Mouse (Mus musculus) hindbrain, embryonic 13.5 days (tissue): ENCODE data around the gene Gins1. TPM values are rescaled to one million over a fixed set of nuclear protein-coding genes. Genes with fewer than 3 reads are reported as not detected.
"Not testable (repeated sequence)": the region's sequence is repeated elsewhere in the genome, so short reads cannot be mapped to it uniquely, and the experiment has no call there.

Experiments used
- ATAC-seq: fragments of 200-750 bp; cut with Nextera tagmentation; 2 replicates; pipeline ENCODE4 v1.8.0; 2017; ENCODE audit warnings: moderate TSS enrichment; ENCODE audit not compliant: low FRiP score
- H3K27ac ChIP-seq: fragments of 300-500 bp; sonication (generic); 2 replicates; pipeline ENCODE4 v1.5.1; 2015; ENCODE audit warnings: inconsistent platforms, mild to moderate bottlenecking, moderate library complexity
- H3K27me3 ChIP-seq: fragments of 300-500 bp; sonication (generic); 2 replicates; pipeline ENCODE4 v1.6.1; 2015; ENCODE audit warnings: mild to moderate bottlenecking, inconsistent platforms
- H3K36me3 ChIP-seq: fragments of 300-500 bp; sonication (generic); 2 replicates; pipeline ENCODE4 v1.6.1; 2015; ENCODE audit warnings: mild to moderate bottlenecking, inconsistent platforms
- H3K4me1 ChIP-seq: fragments of 300-500 bp; sonication (generic); replicated peaks from 2 replicates; pipeline ENCODE4 v1.6.1; 2015; ENCODE audit warnings: inconsistent platforms
- H3K4me2 ChIP-seq: fragments of 300-500 bp; sonication (generic); 2 replicates; pipeline ENCODE4 v1.6.1; 2015; ENCODE audit warnings: inconsistent platforms, mild to moderate bottlenecking, moderate library complexity
- H3K4me3 ChIP-seq: fragments of 300-500 bp; sonication (generic); 2 replicates; pipeline ENCODE4 v1.5.1; 2015; ENCODE audit warnings: mild to moderate bottlenecking, inconsistent platforms
- H3K9ac ChIP-seq: fragments of 300-500 bp; sonication (generic); 2 replicates; pipeline ENCODE4 v1.6.1; 2015; ENCODE audit warnings: mild to moderate bottlenecking, inconsistent platforms
- H3K9me3 ChIP-seq: fragments of 300-500 bp; sonication (generic); 2 replicates; pipeline ENCODE4 v1.6.1; 2016; ENCODE audit warnings: inconsistent platforms
- WGBS: fragments of 180-500 bp; shearing (Covaris S2); methylation state at CpG from one replicate; pipeline ENCODE4 v1.1.7; 2015; 5-methylcytosine and 5-hydroxymethylcytosine counted together
- polyA plus RNA-seq: library from polyadenylated mRNA; unstranded; fragments of >200 nt; fragmentation: Nextera tagmentation; extraction: Ambion mirVana; gene quantifications from 2 replicates; pipeline ENCODE4 v1.2.1, GENCODE M21; 2015

The Gins1 gene
- polyA plus RNA-seq, 1 experiment from 2014 or later: 20.9 TPM

DNA sequence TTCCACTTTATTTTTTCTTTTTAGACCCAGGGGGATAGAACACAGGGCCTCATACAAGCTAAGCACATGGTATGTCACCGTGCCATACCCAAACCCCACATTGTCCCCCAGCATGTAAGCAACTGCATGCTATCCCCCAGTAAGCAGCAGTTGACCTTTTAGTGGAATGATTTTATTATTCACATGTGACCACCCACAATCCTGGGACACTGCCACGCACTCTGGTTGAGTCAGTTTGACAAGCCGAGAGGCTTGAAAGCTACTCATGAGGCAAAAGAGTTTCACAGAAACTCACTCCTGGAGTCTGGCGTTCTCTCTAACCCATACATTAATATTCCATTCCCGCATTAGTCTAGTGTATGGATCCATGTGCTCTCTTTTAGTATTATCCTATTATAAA is 42.1 kb downstream of the Gins1 start:
- not testable (repeated sequence) for H3K4me1 ChIP-seq, H3K9me3 ChIP-seq, ATAC-seq, H3K27ac ChIP-seq, H3K27me3 ChIP-seq, H3K4me2 ChIP-seq, H3K9ac ChIP-seq, H3K4me3 ChIP-seq
- 91% methylated on average over 5 of the region's 5 CpGs for WGBS
- peaks cover 53% of the 10 kb centered on the region for H3K36me3 ChIP-seq

DNA sequence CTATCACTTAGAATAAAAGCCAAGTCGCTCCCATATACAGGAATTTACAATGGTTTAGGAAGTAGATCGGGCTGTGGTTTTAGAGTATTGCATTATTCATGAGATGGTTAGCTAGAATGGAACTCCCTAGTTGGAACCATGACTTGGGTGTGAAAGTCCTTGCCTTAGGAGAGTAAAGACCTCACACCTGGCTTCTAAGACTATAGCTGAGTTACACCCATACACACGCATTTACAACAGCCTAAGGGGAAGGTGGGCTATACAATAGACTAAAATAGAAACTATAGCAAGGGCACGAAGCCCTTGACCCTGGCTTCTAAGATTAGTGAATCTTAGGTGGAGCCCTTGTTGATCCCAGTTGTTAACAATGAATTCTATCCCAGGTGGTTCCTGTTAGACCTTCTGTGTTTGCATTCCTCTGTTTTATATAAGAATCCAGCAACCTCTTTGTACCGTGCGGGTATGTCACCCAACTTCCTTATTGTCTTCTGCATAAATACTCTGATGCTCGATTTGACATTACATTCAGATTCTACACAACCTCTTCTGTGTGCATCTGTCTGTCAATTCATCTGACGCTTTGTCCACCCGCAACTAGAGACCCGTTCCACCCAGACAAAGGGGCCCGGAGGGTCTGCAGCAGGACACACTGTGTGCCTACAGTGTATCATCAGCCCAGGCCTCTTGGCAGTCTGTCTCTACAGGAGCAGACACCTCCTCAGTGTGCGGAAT is 42.8 kb downstream of the Gins1 start:
- H3K36me3 ChIP-seq: peaks cover 55% of the 10 kb centered on the region
- not testable (repeated sequence) for H3K4me3 ChIP-seq, H3K4me1 ChIP-seq, H3K4me2 ChIP-seq, H3K27ac ChIP-seq, H3K27me3 ChIP-seq, H3K9me3 ChIP-seq, ATAC-seq, H3K9ac ChIP-seq
- WGBS: 91% methylated on average over 12 of the region's 12 CpGs

DNA sequence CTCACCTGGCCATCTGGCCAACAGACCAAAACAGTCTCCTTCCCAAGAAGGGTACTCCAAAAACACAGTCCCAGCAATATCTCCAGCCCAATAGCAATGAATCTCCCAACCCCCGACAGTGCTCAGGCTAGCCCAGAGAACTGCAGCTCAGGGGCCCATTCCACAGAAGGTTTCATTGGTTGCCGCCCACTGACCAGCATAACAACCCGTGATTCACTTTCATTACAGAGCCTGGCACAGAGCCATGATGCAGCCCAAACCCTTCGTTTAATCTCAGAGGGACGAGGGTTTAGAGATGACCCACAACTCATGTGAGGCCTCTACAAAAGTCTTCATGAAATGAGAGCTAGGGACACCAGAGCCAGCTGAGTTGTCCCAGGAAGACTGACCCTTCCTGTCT is 43.6 kb downstream of the Gins1 start:
- Histone ChIP-seq H3K4me3 (no peak overlapping the region), H3K9ac (no peak overlapping the region), H3K27ac (no peak overlapping the region), H3K4me2 (no peak overlapping the region), H3K27me3 (no peaks in the 10 kb centered on the region), H3K9me3 (no peaks in the 10 kb centered on the region), H3K4me1 (no peaks in the 10 kb centered on the region), H3K36me3 (peaks cover 53% of the 10 kb centered on the region)
- WGBS: 91% methylated on average over 5 of the region's 5 CpGs
- ATAC-seq: no peak

DNA sequence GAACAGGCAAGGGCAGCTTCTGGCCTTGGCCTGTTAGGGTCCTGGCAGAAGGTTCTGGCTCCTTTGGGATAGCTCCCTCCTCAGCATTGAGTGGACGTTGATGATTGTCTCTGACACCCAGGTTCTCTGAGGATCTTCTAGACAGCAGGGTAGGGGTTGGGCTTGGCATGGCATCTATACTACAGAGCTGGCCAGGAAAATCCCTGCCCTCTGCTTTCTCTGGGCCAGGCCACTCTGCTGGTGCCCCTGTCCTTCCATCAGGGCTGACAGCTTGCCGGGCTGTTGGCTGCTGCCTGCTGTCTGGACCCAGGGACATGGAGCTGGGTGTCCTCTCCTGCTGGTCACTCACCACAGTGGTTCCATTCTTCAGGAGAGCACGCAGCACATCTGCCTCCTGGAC is 44.5 kb downstream of the Gins1 start:
- Histone ChIP-seq H3K4me2 (no peak overlapping the region), H3K9me3 (no peaks in the 10 kb centered on the region), H3K27ac (no peak overlapping the region), H3K4me3 (no peak overlapping the region), H3K9ac (no peak overlapping the region), H3K27me3 (no peaks in the 10 kb centered on the region), H3K36me3 (peaks cover 47% of the 10 kb centered on the region), H3K4me1 (no peaks in the 10 kb centered on the region)
- 97% methylated on average over 3 of the region's 3 CpGs for WGBS
- no peak for ATAC-seq

DNA sequence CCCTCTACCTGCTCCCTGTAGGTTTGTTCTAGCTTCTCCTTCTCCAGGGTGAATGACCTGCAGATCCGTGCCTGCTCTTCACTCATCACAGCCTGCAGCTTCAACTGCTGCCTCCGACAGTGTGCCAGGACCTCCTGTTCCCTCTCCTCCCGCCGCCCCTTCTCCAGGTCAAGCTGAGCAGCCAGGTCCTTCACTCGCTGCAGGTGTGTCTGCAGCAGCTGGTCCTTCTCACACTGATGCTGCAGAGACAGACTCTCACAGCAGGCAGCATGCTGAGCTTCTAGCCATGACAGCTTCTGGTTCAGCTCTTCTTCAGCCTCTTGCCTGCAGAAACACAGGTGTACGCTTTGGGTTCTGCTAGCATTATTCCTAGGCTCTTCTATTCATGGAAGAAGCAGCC is 44.9 kb downstream of the Gins1 start:
- ATAC-seq: no peak
- Histone ChIP-seq H3K36me3 (peaks cover 48% of the 10 kb centered on the region), H3K27ac (no peak overlapping the region), H3K4me1 (no peaks in the 10 kb centered on the region), H3K4me3 (no peak overlapping the region), H3K9ac (no peak overlapping the region), H3K9me3 (no peaks in the 10 kb centered on the region), H3K27me3 (no peaks in the 10 kb centered on the region), H3K4me2 (no peak overlapping the region)
- 93% methylated on average over 6 of the region's 6 CpGs for WGBS

DNA sequence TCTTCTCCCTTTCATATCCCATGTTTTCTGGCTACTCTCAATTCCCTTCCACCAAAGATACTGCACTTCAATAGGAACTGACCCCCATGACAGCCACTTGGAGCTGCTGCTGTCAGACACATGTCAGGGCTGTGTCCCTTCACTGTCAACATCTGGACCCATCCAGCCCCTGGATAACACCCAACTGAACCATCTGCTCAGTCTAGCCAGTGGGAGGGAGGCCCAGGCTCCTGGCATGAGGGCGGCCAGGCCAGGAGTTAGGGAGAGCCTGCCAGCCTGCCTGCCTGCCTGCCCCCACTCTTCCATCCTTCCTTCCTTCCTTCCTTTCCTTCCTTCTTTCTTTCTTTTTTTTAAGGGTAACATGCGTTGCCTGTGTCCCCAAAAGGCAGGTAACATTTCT is 46.0 kb downstream of the Gins1 start:
- no peak overlapping the region for H3K9ac ChIP-seq
- H3K36me3 ChIP-seq: peaks cover 55% of the 10 kb centered on the region
- no peak overlapping the region for H3K4me2 ChIP-seq
- ATAC-seq: no peak
- no peaks in the 10 kb centered on the region for H3K9me3 ChIP-seq
- H3K27ac ChIP-seq: no peak overlapping the region
- no peak overlapping the region for H3K4me3 ChIP-seq
- H3K27me3 ChIP-seq: no peaks in the 10 kb centered on the region
- WGBS: 95% methylated on average over 2 of the region's 2 CpGs
- H3K4me1 ChIP-seq: no peaks in the 10 kb centered on the region

DNA sequence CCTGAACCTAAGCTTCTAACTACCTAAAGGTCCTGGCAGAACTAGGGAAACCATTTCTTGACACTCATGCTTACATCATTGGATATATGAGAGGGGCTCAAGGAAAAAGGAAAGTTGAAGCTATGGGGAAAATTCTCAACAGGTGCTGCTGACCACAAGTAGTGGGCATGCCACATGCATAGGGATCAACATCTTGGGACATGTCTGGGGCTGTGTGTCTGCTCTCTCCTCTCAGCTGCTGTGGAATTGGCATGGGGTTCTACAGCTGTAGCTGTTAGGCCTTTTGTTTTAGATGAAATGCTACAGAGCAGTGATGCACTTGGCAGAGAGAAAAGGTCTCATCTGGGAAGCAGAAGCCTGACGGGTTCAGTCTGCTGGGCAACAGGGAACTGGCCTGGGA is 50.7 kb downstream of the Gins1 start:
- Histone ChIP-seq H3K4me2 (no peak overlapping the region), H3K27ac (no peak overlapping the region), H3K27me3 (no peaks in the 10 kb centered on the region), H3K4me3 (no peak overlapping the region), H3K9ac (no peak overlapping the region), H3K9me3 (no peaks in the 10 kb centered on the region), H3K4me1 (no peaks in the 10 kb centered on the region), H3K36me3 (peaks cover 52% of the 10 kb centered on the region)
- 76% methylated on average over 1 of the region's 1 CpGs for WGBS
- no peak for ATAC-seq

DNA sequence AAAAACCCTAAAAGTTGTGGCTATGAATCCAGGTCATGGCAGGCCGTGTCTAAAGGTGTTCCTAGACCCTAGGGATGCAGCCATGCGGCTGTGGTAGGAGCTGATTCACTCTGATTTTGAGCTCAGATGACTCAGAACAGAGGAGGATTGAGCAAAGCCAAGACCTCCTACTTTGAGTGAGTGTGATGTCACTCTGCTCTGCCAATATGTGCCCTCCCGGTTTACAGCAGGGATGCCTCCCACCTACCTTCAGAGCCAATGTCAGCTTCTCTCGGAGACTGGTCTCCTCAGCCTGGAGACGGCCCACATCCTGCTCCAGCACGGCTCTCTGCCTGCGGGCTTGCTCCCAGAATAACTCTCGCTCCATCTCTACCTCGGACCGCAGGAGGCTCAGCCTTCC is 54.3 kb downstream of the Gins1 start:
- no peak overlapping the region for H3K4me3 ChIP-seq
- H3K27me3 ChIP-seq: no peaks in the 10 kb centered on the region
- H3K4me2 ChIP-seq: no peak overlapping the region
- no peak overlapping the region for H3K9ac ChIP-seq
- no peaks in the 10 kb centered on the region for H3K9me3 ChIP-seq
- no peak overlapping the region for H3K27ac ChIP-seq
- no peaks in the 10 kb centered on the region for H3K4me1 ChIP-seq
- peaks cover 44% of the 10 kb centered on the region for H3K36me3 ChIP-seq
- no peak for ATAC-seq
- 94% methylated on average over 10 of the region's 10 CpGs for WGBS

DNA sequence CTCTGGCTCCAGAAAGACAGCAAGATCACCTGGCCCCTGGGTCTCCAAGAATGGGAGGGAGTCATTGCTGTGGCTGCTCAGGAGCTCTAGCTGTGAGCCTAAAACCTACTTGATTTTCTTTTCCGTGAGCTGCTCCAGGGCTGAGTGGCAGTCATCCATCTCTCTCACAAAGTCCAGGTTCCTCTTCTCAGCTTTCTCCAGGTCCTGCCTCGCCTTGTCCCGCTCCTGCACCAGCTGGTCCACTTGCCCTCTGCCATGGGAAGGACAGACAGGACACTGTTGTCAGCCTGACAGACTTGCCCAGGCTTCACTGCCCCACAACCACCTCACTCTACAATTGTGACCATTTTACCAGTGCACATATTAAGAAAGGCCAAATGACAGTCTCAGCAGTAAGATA is 58.0 kb downstream of the Gins1 start:
- no peak for ATAC-seq
- H3K27me3 ChIP-seq: no peaks in the 10 kb centered on the region
- no peak overlapping the region for H3K4me3 ChIP-seq
- peaks cover 39% of the 10 kb centered on the region for H3K36me3 ChIP-seq
- no peak overlapping the region for H3K27ac ChIP-seq
- no peaks in the 10 kb centered on the region for H3K4me1 ChIP-seq
- no peak overlapping the region for H3K4me2 ChIP-seq
- no peaks in the 10 kb centered on the region for H3K9me3 ChIP-seq
- WGBS: 91% methylated on average over 3 of the region's 3 CpGs
- H3K9ac ChIP-seq: no peak overlapping the region

DNA sequence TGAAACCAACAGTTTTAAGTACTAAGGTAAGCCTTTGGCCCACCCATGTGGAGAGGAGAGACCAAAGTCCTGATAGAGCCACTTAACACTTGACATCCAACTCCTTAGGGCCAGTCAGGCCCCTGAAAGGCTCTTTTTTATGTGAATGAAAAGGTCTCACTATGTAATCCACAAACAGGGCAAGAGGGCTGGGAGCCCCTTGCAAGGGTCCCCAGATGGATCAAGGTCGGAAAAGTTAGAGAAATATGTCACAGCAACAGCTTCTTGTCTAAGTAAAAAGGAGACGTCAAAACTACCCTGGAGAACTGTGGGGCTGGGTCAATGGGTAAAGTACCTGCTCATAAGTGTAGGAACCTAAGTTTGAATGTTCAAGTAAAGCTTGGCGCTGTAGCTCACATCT is 59.4 kb downstream of the Gins1 start:
- H3K9ac ChIP-seq: no peak overlapping the region
- H3K4me2 ChIP-seq: no peak overlapping the region
- no peak for ATAC-seq
- H3K4me1 ChIP-seq: no peaks in the 10 kb centered on the region
- no peaks in the 10 kb centered on the region for H3K27me3 ChIP-seq
- H3K36me3 ChIP-seq: peaks cover 35% of the 10 kb centered on the region
- WGBS: 95% methylated on average over 3 of the region's 3 CpGs
- H3K4me3 ChIP-seq: no peak overlapping the region
- H3K27ac ChIP-seq: no peak overlapping the region
- H3K9me3 ChIP-seq: no peaks in the 10 kb centered on the region

DNA sequence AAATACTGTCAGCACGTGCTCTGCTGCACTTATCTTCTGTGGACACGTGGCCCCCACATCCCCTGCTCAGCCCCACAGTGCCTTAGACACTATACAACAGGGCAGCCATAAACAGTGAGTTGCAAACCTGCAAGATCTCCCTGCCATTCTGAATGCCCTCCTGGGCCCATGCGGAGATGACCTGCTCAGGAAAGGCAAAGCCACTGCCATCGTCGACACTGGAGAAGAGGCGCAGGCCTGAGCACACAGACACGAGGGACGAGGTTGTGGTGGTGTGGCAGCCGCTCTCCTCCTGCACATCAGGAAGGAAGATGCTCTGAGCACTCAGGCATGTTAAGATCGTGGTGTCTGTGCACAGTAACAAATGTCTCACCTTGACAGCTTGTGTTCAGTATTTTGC is 60.8 kb downstream of the Gins1 start:
- Histone ChIP-seq H3K9ac (no peak overlapping the region), H3K27ac (no peak overlapping the region)
- no peak for ATAC-seq

DNA sequence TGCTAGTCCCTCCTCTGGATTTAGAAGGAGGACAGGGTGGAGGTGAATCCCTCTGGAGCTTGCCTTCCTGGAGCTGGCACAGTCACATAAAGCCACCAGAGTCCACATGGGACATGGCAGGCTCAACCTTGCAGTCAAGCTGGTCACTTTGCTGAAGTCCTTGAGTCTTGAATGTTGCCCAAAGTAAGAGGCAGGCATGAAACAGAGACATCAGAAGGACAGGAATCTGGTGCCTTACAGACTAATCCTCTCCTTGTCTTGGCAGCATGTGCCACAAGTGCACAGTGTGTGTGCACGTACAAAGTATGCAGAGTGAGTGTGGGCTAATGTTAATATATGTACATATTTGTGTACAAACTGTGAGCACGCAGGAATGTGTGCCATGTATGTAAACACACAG is 62.3 kb downstream of the Gins1 start:
- Histone ChIP-seq H3K4me2 (no peak overlapping the region), H3K36me3 (peaks cover 38% of the 10 kb centered on the region), H3K4me1 (no peaks in the 10 kb centered on the region), H3K9ac (no peak overlapping the region), H3K4me3 (no peak overlapping the region), H3K9me3 (no peaks in the 10 kb centered on the region), H3K27me3 (no peaks in the 10 kb centered on the region), H3K27ac (no peak overlapping the region)
- WGBS: 96% methylated on average over 2 of the region's 2 CpGs
- ATAC-seq: no peak

More for the DNA sequence above, 60.8 kb downstream of the Gins1 start:
- Histone ChIP-seq H3K4me3 (no peak overlapping the region), H3K9me3 (no peaks in the 10 kb centered on the region), H3K4me2 (no peak overlapping the region), H3K4me1 (no peaks in the 10 kb centered on the region), H3K36me3 (peaks cover 43% of the 10 kb centered on the region), H3K27me3 (no peaks in the 10 kb centered on the region)
- 92% methylated on average over 10 of the region's 10 CpGs for WGBS

DNA sequence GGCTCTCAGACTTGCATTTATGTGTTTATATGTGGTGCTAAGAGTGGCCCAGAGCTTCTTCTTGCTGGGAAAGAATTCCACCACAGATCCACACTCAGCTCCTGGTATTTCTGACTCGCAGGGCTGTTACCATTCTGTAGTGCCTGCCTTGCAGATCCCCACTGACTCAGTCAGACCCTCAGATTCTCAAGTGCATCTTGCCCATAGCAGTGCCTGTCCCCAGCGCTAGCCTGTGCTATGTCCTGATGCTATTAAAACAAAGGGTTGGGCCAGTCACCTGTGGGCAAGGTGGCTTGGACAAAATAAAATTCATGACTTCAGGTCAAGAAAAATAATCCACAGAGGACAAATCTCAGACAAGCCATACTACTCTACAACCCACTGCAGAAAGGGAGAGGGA is 64.0 kb downstream of the Gins1 start:
- Histone ChIP-seq H3K9me3 (no peaks in the 10 kb centered on the region), H3K4me2 (no peak overlapping the region), H3K36me3 (peaks cover 54% of the 10 kb centered on the region), H3K4me3 (no peak overlapping the region), H3K9ac (no peak overlapping the region), H3K27ac (no peak overlapping the region), H3K4me1 (no peaks in the 10 kb centered on the region), H3K27me3 (no peaks in the 10 kb centered on the region)
- 96% methylated on average over 2 of the region's 2 CpGs for WGBS
- no peak for ATAC-seq
